Mouse (Mus musculus): ENCODE results near the gene Trim54. TPM values are rescaled to one million over a fixed set of nuclear protein-coding genes. Genes with fewer than 3 reads are reported as not detected.

The Trim54 gene
- 0.49 and 0.55 TPM in 2 replicates for polyA plus RNA-seq (2015; fragmentation: Nextera tagmentation; extraction: Ambion mirVana)

DNA sequence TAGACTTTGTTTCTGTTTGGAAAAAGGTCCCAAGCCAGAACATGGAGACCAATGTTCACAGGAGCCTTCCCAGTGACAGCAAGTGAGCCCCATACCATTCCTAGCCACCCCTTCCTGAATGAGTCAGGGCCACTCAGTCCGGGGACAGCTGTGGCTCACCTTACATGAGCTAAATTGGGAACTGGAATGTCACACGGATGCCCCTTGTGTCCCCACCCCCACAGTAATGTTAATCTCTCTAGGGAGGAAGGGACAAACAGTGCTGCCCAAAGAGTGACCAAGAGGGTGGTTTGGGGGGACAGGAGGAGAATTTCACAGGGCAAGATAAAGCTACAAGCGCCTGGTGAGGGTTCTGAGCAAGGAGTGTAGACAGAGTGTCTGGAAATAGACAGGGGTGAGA is at the start of gene Trim54:
Gene Trim54 (plus strand): TSS at position 359 of the 400 bp plus-strand sequence.
- DNase-seq (ENCODE audit: low spot score) (no peak), ATAC-seq (no peak)
- no peak within 1 kb of the TSS for H3K27ac ChIP-seq (ENCODE audit: low read length)
- WGBS: 19% methylated on average over 3 of the region's 3 CpGs
- H3K4me1 ChIP-seq (ENCODE audit: insufficient read depth, low read depth, low read length): no peaks in the 10 kb centered on the region
- H3K9ac ChIP-seq (replicated peaks; ENCODE audit: low read depth): no peak within 1 kb of the TSS
- H3K27me3 ChIP-seq (replicated peaks; ENCODE audit: insufficient read depth, low read length): no peaks in the 10 kb centered on the region
- no peak within 1 kb of the TSS for H3K4me3 ChIP-seq (ENCODE audit: low read depth, low read length)
- no peak for TF ChIP-seq CTCF (IDR thresholded peaks at IDR 0.05)
- no peak for TF ChIP-seq EP300 (IDR thresholded peaks at IDR 0.05)
- H3K4me2 ChIP-seq (replicated peaks; ENCODE audit: low read depth, low read length): no peak within 1 kb of the TSS
- H3K9me3 ChIP-seq (ENCODE audit: low read length): no peaks in the 10 kb centered on the region
- H3K36me3 ChIP-seq (ENCODE audit: insufficient read depth, low read length): no peaks in the 10 kb centered on the region

DNA sequence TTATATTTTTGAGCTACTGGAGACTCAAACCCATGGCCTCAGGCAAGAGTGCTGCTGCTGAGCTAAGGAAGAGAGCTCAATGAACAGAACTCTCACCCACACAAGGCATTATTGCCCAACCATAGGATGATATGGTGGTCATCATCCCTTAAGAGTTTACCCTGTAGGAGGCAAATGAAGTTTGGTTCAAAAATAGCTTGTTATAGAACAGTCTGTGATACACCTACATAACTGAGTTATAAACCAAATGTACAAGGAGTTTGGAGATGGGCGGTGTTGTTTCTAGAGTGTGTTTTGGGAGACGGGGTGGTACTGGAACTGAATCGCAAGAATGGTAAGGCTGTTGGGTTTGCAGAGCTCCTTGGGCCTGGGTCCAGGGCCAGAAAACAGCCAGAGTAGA is 46.7 kb upstream of the Trim54 start:
- 95% methylated on average over 3 of the region's 3 CpGs for WGBS
- Histone ChIP-seq H3K4me2 (replicated peaks; ENCODE audit: low read depth, low read length) (no peak overlapping the region), H3K4me1 (ENCODE audit: insufficient read depth, low read depth, low read length) (no peaks in the 10 kb centered on the region), H3K4me3 (ENCODE audit: low read depth, low read length) (no peak overlapping the region), H3K36me3 (ENCODE audit: insufficient read depth, low read length) (peaks cover 39% of the 10 kb centered on the region), H3K9ac (replicated peaks; ENCODE audit: low read depth) (no peak overlapping the region), H3K9me3 (ENCODE audit: low read length) (no peaks in the 10 kb centered on the region), H3K27me3 (replicated peaks; ENCODE audit: insufficient read depth, low read length) (no peaks in the 10 kb centered on the region), H3K27ac (ENCODE audit: low read length) (no peak overlapping the region)
- ATAC-seq (no peak), DNase-seq (ENCODE audit: low spot score) (no peak)
- no peak for TF ChIP-seq CTCF (IDR thresholded peaks at IDR 0.05)
- TF ChIP-seq EP300 (IDR thresholded peaks at IDR 0.05): no peak

GRCm38 (mm10) chr5:31071059-31071458 is 45.5 kb upstream of the Trim54 start:
- H3K27ac ChIP-seq (ENCODE audit: low read length): no peak overlapping the region
- DNase-seq (ENCODE audit: low spot score) (no peak), ATAC-seq (no peak)
- no peaks in the 10 kb centered on the region for H3K9me3 ChIP-seq (ENCODE audit: low read length)
- H3K4me3 ChIP-seq (ENCODE audit: low read depth, low read length): no peak overlapping the region
- WGBS: 80% methylated on average over 2 of the region's 2 CpGs
- H3K36me3 ChIP-seq (ENCODE audit: insufficient read depth, low read length): peaks cover 40% of the 10 kb centered on the region
- H3K4me1 ChIP-seq (ENCODE audit: insufficient read depth, low read depth, low read length): no peaks in the 10 kb centered on the region
- no peak overlapping the region for H3K9ac ChIP-seq (replicated peaks; ENCODE audit: low read depth)
- no peak overlapping the region for H3K4me2 ChIP-seq (replicated peaks; ENCODE audit: low read depth, low read length)
- TF ChIP-seq EP300 (IDR thresholded peaks at IDR 0.05): no peak
- TF ChIP-seq CTCF (IDR thresholded peaks at IDR 0.05): no peak
- H3K27me3 ChIP-seq (replicated peaks; ENCODE audit: insufficient read depth, low read length): no peaks in the 10 kb centered on the region

- TF ChIP-seq CTCF (IDR thresholded peaks at IDR 0.05) (no peak), EP300 (IDR thresholded peaks at IDR 0.05) (no peak)
- DNase-seq (ENCODE audit: low spot score): no peak
Measured at GRCm38 (mm10) chr5:31071821-31072220, 44.7 kb upstream of the Trim54 start.

DNA sequence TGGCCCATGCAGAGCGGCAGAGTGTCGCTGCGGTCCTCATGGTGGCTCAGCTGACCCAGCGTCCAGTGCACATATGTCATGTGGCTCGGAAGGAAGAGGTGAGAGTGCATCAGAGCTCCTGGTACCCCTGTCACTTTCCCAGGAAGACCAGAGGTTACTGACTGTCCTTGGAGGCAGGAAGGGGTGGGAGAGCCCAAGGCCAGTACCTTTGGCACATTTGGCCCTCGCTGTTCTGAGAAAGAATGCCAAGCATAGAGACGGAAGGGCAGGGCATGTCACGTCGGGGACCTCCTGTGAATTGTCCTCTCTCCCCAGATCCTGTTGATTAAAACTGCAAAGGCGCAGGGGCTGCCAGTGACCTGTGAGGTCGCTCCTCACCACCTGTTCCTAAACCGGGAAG is 43.3 kb upstream of the Trim54 start:
- Histone ChIP-seq H3K4me1 (ENCODE audit: insufficient read depth, low read depth, low read length) (no peaks in the 10 kb centered on the region), H3K27ac (ENCODE audit: low read length) (no peak overlapping the region), H3K36me3 (ENCODE audit: insufficient read depth, low read length) (peaks cover 34% of the 10 kb centered on the region), H3K9me3 (ENCODE audit: low read length) (no peaks in the 10 kb centered on the region), H3K9ac (replicated peaks; ENCODE audit: low read depth) (no peak overlapping the region), H3K4me3 (ENCODE audit: low read depth, low read length) (no peak overlapping the region), H3K27me3 (replicated peaks; ENCODE audit: insufficient read depth, low read length) (no peaks in the 10 kb centered on the region), H3K4me2 (replicated peaks; ENCODE audit: low read depth, low read length) (no peak overlapping the region)
- WGBS: 95% methylated on average over 12 of the region's 12 CpGs
- ATAC-seq (no peak), DNase-seq (ENCODE audit: low spot score) (no peak)
- TF ChIP-seq CTCF (IDR thresholded peaks at IDR 0.05) (no peak), EP300 (IDR thresholded peaks at IDR 0.05) (no peak)

More at GRCm38 (mm10) chr5:31071821-31072220, 44.7 kb upstream of the Trim54 start:
- ATAC-seq: no peak
- Histone ChIP-seq H3K9ac (replicated peaks; ENCODE audit: low read depth) (no peak overlapping the region), H3K4me2 (replicated peaks; ENCODE audit: low read depth, low read length) (no peak overlapping the region), H3K27ac (ENCODE audit: low read length) (no peak overlapping the region), H3K9me3 (ENCODE audit: low read length) (no peaks in the 10 kb centered on the region), H3K36me3 (ENCODE audit: insufficient read depth, low read length) (peaks cover 44% of the 10 kb centered on the region), H3K4me3 (ENCODE audit: low read depth, low read length) (no peak overlapping the region), H3K4me1 (ENCODE audit: insufficient read depth, low read depth, low read length) (no peaks in the 10 kb centered on the region), H3K27me3 (replicated peaks; ENCODE audit: insufficient read depth, low read length) (no peaks in the 10 kb centered on the region)
- 95% methylated on average over 11 of the region's 11 CpGs for WGBS

DNA sequence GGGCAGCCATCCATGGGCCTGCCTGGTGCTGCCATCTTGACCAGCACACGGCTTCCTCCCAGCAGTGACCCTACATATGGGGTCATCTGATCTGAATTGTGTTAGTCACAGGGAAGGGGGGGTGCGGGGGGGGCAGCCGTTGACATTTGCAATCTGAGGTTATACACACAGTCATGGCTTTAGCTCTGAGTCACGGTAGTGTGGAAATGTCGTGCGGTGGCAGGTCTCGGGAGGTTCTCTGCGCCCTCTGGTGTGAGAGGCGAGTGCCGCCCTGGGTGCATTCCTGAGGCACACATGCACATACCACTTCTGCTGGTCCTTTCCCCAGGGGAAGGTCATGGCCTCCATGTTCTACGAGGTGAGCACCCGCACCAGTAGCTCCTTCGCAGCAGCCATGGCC is 40.2 kb upstream of the Trim54 start:
- H3K36me3 ChIP-seq (ENCODE audit: insufficient read depth, low read length): peaks cover 16% of the 10 kb centered on the region; the same call in 1 of the 2 replicates
- ATAC-seq (no peak), DNase-seq (ENCODE audit: low spot score) (no peak)
- no peaks in the 10 kb centered on the region for H3K4me1 ChIP-seq (ENCODE audit: insufficient read depth, low read depth, low read length)
- no peaks in the 10 kb centered on the region for H3K9me3 ChIP-seq (ENCODE audit: low read length)
- 82% methylated on average over 13 of the region's 13 CpGs for WGBS
- H3K9ac ChIP-seq (replicated peaks; ENCODE audit: low read depth): no peak overlapping the region
- H3K4me2 ChIP-seq (replicated peaks; ENCODE audit: low read depth, low read length): no peak overlapping the region
- no peak for TF ChIP-seq CTCF (IDR thresholded peaks at IDR 0.05)
- no peak for TF ChIP-seq EP300 (IDR thresholded peaks at IDR 0.05)
- no peak overlapping the region for H3K4me3 ChIP-seq (ENCODE audit: low read depth, low read length)
- no peaks in the 10 kb centered on the region for H3K27me3 ChIP-seq (replicated peaks; ENCODE audit: insufficient read depth, low read length)
- H3K27ac ChIP-seq (ENCODE audit: low read length): no peak overlapping the region
